Mouse (Mus musculus): ENCODE results near the gene Ifrd2. TPM values are rescaled to one million over a fixed set of nuclear protein-coding genes. Genes with fewer than 3 reads are reported as not detected.

Ifrd2 gene
- polyA plus RNA-seq, 2 experiments: 135 to 149 TPM

DNA sequence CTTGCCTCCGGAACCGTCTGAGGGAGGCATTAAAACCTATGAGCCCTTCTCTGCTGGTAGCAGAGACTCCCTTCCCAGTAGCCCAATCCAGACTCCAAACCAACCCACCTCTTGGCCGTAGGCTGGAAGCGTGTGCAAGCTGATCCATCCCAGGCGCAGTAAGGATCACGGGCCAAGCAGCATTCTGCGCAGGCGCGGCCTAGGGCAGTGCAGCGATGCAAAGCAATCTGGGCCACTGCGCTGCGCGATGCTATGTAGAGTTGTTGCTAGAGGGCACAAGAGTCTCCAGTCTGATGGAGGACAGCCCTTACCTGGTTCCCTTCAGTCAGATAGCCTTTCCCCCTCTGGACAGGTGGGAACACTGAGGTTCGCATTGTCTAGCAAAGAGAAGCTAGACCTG is 12.4 kb downstream of the Ifrd2 start:
- whole genome bisulfite sequencing (ENCODE audit: insufficient replicate concordance): 74% methylated on average over 14 of the region's 14 CpGs
- no peak overlapping the region for H3K4me3 ChIP-seq (ENCODE audit: insufficient read depth in 1 of 2, low read depth in 2 of 2, low read length in 2 of 2)
- no peak overlapping the region for H3K4me2 ChIP-seq (ENCODE audit: low read depth)
- peaks cover 0 to 7% of the 10 kb centered on the region in 2 experiments; a peak in 3 of 4 replicates for H3K4me1 ChIP-seq (replicated peaks; ENCODE audit: control insufficient read depth in 2 of 2, insufficient read depth in 2 of 2, low read length in 1 of 2)
- TF ChIP-seq EP300 (IDR thresholded peaks at IDR 0.05; ENCODE audit: low read depth) (no peak), CTCF (IDR thresholded peaks at IDR 0.05; ENCODE audit: low read depth) (no peak)
- H3K36me3 ChIP-seq (replicated peaks; ENCODE audit: control insufficient read depth, insufficient read depth, low read depth): no peaks in the 10 kb centered on the region; the same call in 1 of the 2 replicates
- no peaks in the 10 kb centered on the region for H3K9me3 ChIP-seq (ENCODE audit: control insufficient read depth, low read length)
- H3K27ac ChIP-seq: no peak overlapping the region
- no peak for ATAC-seq (ENCODE audit: insufficient read depth)
- H3K9ac ChIP-seq (replicated peaks): no peak overlapping the region
- DNase-seq (ENCODE audit: low read depth in 3 of 3, low spot score in 3 of 3): no peak
- no peaks in the 10 kb centered on the region; the same call in 1 of the 2 replicates for H3K27me3 ChIP-seq (ENCODE audit: control insufficient read depth, insufficient read depth, low read length)

DNA sequence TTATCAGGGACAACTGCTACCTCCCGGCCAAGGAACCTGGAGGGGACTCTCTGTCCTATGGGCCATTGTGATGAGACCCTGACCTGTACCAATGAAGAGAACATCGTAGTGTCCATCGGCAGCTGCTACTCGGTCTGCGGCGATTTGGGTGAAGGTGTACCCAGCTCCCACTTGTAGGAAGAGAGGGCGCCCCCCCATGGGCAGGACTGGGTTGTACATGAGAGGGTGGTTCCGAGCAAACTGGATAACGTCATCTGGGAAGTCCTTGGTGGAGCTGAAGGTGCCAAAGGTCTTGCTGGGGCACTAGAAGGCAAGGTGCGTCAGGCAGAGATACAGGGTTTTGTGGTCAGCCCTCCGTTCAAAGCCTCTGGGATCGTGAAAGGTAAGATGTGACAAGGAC is 13.3 kb downstream of the Ifrd2 start:
- Histone ChIP-seq H3K9ac (replicated peaks) (no peak overlapping the region), H3K27me3 (ENCODE audit: control insufficient read depth, insufficient read depth, low read length) (no peaks in the 10 kb centered on the region; the same call in 1 of the 2 replicates), H3K27ac (no peak overlapping the region), H3K4me2 (ENCODE audit: low read depth) (no peak overlapping the region), H3K4me3 (ENCODE audit: insufficient read depth in 1 of 2, low read depth in 2 of 2, low read length in 2 of 2) (no peak overlapping the region), H3K4me1 (replicated peaks; ENCODE audit: control insufficient read depth in 2 of 2, insufficient read depth in 2 of 2, low read length in 1 of 2) (peaks cover 0 to 10% of the 10 kb centered on the region in 2 experiments; a peak in 3 of 4 replicates), H3K36me3 (replicated peaks; ENCODE audit: control insufficient read depth, insufficient read depth, low read depth) (no peaks in the 10 kb centered on the region), H3K9me3 (ENCODE audit: control insufficient read depth, low read length) (no peaks in the 10 kb centered on the region)
- no peak for ATAC-seq (ENCODE audit: insufficient read depth)
- DNase-seq (ENCODE audit: low read depth in 3 of 3, low spot score in 3 of 3): no peak
- 63% methylated on average over 12 of the region's 12 CpGs for WGBS (ENCODE audit: insufficient replicate concordance)
- TF ChIP-seq CTCF (IDR thresholded peaks at IDR 0.05; ENCODE audit: low read depth) (peak; percentile 54), EP300 (IDR thresholded peaks at IDR 0.05; ENCODE audit: low read depth) (no peak)

DNA sequence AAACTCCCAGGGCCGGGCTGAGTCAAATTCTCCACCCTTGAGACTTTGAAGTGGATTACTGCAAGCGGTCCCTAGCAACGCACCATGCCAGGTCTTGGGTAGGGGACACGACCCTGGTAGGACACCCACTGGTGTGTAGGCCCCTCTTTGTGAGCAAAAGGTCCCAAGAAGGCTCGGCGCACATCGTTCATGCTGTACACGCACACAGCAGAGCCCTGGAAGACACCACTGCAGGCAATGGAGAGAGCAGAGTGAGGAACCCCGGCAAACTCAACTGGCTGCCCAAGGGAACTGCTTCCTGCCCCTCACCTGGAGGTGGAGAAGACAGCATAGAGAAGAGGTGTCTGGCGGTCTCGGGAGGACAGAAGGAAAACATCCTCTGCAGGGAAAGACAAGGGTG is 13.8 kb downstream of the Ifrd2 start:
- Histone ChIP-seq H3K9ac (replicated peaks) (no peak overlapping the region), H3K27ac (no peak overlapping the region), H3K9me3 (ENCODE audit: control insufficient read depth, low read length) (no peaks in the 10 kb centered on the region), H3K4me3 (ENCODE audit: insufficient read depth in 1 of 2, low read depth in 2 of 2, low read length in 2 of 2) (no peak overlapping the region), H3K27me3 (ENCODE audit: control insufficient read depth, insufficient read depth, low read length) (no peaks in the 10 kb centered on the region; the same call in 1 of the 2 replicates), H3K4me1 (replicated peaks; ENCODE audit: control insufficient read depth in 2 of 2, insufficient read depth in 2 of 2, low read length in 1 of 2) (peaks cover 0 to 10% of the 10 kb centered on the region in 2 experiments; a peak in 3 of 4 replicates), H3K4me2 (ENCODE audit: low read depth) (no peak overlapping the region), H3K36me3 (replicated peaks; ENCODE audit: control insufficient read depth, insufficient read depth, low read depth) (no peaks in the 10 kb centered on the region)
- ATAC-seq (ENCODE audit: insufficient read depth): no peak
- no peak for DNase-seq (ENCODE audit: low read depth in 3 of 3, low spot score in 3 of 3)
- TF ChIP-seq CTCF (IDR thresholded peaks at IDR 0.05; ENCODE audit: low read depth) (no peak), EP300 (IDR thresholded peaks at IDR 0.05; ENCODE audit: low read depth) (no peak)
- 78% methylated on average over 11 of the region's 11 CpGs for WGBS (ENCODE audit: insufficient replicate concordance)

DNA sequence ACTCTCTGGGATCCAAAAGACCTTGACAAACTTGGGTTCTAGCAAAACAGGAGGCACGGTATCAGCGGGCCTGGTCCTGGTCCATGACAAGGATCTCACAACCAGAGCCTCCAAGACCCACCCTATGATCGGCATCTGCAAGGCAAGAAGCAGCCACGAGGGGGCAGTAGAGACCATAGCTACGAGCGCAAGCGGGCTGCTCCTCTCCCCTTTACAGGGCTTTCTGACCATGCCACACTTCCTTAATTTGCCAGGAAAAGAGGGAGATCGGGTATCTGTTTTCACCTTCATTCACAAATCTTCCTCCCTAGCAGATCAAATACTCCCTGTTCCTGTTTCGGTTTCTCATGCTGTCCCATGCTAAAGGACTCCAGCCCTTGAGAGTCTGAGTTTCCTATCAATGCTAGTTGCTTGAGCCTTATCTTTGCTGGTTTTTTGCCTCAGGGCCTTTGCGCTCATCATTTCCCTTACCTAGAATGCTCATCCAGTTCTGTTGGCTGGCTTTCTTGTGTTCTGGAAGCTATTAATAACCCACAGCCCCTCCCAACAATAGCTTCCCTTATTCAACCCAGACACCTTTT is 14.7 kb downstream of the Ifrd2 start:
- Histone ChIP-seq H3K4me3 (ENCODE audit: insufficient read depth in 1 of 2, low read depth in 2 of 2, low read length in 2 of 2) (peak overlapping the region; percentile 25 to 31; a peak in 1 of 4 replicates), H3K27ac (no peak overlapping the region), H3K9me3 (ENCODE audit: control insufficient read depth, low read length) (no peaks in the 10 kb centered on the region), H3K27me3 (ENCODE audit: control insufficient read depth, insufficient read depth, low read length) (no peaks in the 10 kb centered on the region; the same call in 1 of the 2 replicates), H3K9ac (replicated peaks) (no peak overlapping the region), H3K36me3 (replicated peaks; ENCODE audit: control insufficient read depth, insufficient read depth, low read depth) (no peaks in the 10 kb centered on the region), H3K4me2 (ENCODE audit: low read depth) (peak overlapping the region; percentile 46), H3K4me1 (replicated peaks; ENCODE audit: control insufficient read depth in 2 of 2, insufficient read depth in 2 of 2, low read length in 1 of 2) (peaks cover 0 to 10% of the 10 kb centered on the region in 2 experiments; a peak in 3 of 4 replicates)
- DNase-seq (ENCODE audit: low read depth in 3 of 3, low spot score in 3 of 3) (peak; percentile 66 to 75 (median 70)), ATAC-seq (ENCODE audit: insufficient read depth) (peak; percentile 65)
- TF ChIP-seq CTCF (IDR thresholded peaks at IDR 0.05; ENCODE audit: low read depth) (peak; percentile 100), EP300 (IDR thresholded peaks at IDR 0.05; ENCODE audit: low read depth) (no peak)
- WGBS (ENCODE audit: insufficient replicate concordance): 4% methylated on average over 10 of the region's 10 CpGs

DNA sequence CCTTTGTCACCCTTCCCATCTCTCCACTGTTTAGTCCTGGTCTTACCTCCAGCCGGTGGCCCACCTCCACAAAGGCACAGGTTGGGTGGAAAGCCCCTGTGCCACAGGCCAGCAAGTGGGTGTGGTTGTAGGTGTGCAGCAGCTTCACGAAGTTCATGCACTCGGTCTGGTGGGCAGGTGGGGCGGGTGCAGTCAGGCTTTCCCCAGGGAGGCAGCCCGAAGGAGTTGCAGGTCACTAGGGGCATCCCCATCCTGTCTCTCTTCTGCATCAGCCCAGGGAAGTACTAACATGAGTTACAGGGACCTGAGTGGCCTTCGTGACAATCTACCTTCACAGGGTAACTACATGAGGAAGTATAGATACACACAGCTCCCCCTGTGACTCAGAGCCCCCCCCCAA is 15.8 kb downstream of the Ifrd2 start:
- Histone ChIP-seq H3K9ac (replicated peaks) (no peak overlapping the region), H3K36me3 (replicated peaks; ENCODE audit: control insufficient read depth, insufficient read depth, low read depth) (no peaks in the 10 kb centered on the region), H3K4me3 (ENCODE audit: insufficient read depth in 1 of 2, low read depth in 2 of 2, low read length in 2 of 2) (no peak overlapping the region), H3K4me2 (ENCODE audit: low read depth) (no peak overlapping the region), H3K27me3 (ENCODE audit: control insufficient read depth, insufficient read depth, low read length) (no peaks in the 10 kb centered on the region; the same call in 1 of the 2 replicates), H3K4me1 (replicated peaks; ENCODE audit: control insufficient read depth in 2 of 2, insufficient read depth in 2 of 2, low read length in 1 of 2) (peaks cover 0 to 12% of the 10 kb centered on the region in 2 experiments; a peak in 3 of 4 replicates), H3K9me3 (ENCODE audit: control insufficient read depth, low read length) (no peaks in the 10 kb centered on the region), H3K27ac (no peak overlapping the region)
- ATAC-seq (ENCODE audit: insufficient read depth) (no peak), DNase-seq (ENCODE audit: low read depth in 3 of 3, low spot score in 3 of 3) (no peak)
- WGBS (ENCODE audit: insufficient replicate concordance): 57% methylated on average over 6 of the region's 6 CpGs
- TF ChIP-seq EP300 (IDR thresholded peaks at IDR 0.05; ENCODE audit: low read depth) (no peak), CTCF (IDR thresholded peaks at IDR 0.05; ENCODE audit: low read depth) (no peak)

Data from liver, embryonic 14.5 days (tissue).